Mouse (Mus musculus): Measurements from ENCODE around the gene Spata5. TPM values are rescaled to one million over a fixed set of nuclear protein-coding genes. Genes with fewer than 3 reads are reported as not detected.

Spata5 gene
- polyA plus RNA-seq, 1 experiment = 20.5 TPM

DNA sequence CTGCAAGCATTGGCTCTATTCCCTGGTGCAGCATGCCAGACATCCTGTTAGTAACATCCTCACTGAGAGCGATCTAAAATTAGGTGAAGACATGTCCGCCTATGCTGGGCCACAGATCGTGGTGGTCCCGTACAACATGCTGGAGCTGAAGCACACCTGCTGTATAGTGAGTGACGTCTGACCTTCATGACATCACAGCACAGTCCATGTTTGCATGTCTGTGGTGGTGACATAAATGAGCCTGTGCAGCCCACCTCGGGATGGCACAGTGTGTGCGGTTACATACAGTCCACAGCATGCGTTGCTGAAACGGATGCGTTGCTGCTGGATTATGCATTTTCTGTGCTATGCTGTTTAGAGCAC, 186.2 kb downstream of the Spata5 start:
- no peak for TF ChIP-seq GATA1 (IDR thresholded peaks at IDR 0.05; ENCODE audit: low read length)

DNA sequence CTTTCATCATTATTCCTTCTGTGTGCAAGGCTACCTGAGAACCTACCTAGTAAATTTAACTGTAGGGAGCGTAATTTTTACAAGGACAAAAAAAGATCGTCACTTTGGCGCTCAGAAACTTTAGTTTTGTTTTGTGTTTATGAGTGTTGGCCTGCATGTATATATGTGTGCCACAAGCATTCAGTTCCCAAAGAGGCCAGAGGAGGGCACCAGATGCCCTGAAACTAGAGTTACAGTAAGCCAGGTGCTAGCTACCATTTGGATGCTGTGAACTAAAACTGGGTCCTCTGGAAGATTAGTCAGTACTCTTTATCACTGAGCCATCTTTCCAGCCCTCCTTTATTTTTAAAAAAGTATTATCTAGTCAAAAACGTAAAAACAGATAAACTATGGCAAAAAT, 189.2 kb downstream of the Spata5 start:
- TF ChIP-seq GATA1 (IDR thresholded peaks at IDR 0.05; ENCODE audit: low read length) = no peak

DNA sequence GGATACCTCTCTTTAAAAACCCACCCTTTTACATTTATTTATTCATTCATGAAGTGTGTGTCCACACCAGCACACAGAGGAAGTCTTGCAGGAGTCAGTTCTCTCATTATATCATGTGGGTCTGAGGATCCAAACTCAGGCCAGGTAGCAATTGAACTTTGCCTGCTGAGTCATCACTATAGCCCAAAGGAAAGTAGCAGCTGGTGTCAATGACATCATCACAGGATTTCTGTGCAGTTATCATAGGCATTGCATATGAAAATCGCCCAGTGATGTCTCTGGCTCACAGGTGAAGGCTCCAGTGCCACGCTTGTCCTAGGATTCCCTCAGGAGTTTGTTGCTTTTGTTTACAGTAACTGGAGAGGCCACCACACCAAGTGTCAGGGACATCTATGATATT, 191.0 kb downstream of the Spata5 start:
- TF ChIP-seq GATA1 (IDR thresholded peaks at IDR 0.05; ENCODE audit: low read length) = no peak

DNA sequence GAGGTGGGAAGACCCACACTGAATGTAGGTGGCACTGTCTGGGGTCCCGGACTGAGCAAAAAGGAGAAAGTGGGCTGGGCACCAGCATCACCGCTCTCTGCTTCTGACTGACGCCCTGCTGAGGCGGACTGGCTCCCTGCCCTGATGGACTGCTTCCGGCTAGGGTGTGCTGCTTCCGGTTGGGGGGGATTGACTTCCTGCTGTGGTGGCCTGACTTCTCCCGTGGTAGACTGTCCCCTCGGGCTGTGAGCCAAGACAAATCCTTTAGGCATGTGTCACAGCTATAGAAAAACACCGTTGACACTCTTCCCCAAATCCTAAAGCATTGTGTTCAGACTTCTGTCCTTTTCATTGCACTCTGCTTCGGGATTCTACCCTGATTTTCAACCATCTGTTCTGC, 194.0 kb downstream of the Spata5 start:
- no peak for TF ChIP-seq GATA1 (IDR thresholded peaks at IDR 0.05; ENCODE audit: low read length)

DNA sequence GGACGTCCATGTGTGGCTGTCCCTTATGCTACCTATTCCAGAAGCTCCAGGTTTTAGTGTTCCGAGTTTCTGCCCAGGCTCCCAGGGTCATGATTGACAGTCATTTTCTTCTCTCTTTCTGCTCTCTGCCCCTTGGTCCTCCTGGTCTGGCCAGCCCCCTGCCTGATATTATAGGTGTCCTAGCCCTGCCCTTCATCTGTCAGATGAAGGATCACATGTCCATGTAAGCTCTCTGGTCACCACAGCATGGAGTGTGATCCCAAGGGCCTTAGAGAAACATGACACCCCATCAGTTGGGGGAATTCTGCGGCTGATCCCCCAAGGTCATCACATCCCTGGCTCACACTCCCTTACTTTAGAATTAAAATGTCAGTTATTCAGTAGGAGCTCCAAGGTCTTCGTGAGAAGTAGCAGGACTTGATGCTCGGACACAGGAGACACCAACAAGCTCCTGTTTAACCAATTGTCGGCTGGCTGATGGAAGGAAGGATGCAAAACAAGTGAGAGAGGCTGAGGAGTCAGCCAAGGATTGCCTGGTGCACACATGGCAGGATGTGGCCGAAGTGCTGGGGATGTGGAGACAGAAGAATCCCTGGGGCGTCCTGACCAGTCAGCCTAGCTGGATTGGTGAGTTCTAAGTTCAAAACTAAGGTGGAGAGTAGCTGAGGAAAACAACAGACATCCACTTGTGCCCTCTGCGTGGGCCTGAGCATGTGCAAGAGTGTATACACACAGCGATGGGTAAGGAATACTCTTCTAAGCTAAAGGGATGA, 195.4 kb downstream of the Spata5 start:
- TF ChIP-seq GATA1 (IDR thresholded peaks at IDR 0.05; ENCODE audit: low read length) = no peak

DNA sequence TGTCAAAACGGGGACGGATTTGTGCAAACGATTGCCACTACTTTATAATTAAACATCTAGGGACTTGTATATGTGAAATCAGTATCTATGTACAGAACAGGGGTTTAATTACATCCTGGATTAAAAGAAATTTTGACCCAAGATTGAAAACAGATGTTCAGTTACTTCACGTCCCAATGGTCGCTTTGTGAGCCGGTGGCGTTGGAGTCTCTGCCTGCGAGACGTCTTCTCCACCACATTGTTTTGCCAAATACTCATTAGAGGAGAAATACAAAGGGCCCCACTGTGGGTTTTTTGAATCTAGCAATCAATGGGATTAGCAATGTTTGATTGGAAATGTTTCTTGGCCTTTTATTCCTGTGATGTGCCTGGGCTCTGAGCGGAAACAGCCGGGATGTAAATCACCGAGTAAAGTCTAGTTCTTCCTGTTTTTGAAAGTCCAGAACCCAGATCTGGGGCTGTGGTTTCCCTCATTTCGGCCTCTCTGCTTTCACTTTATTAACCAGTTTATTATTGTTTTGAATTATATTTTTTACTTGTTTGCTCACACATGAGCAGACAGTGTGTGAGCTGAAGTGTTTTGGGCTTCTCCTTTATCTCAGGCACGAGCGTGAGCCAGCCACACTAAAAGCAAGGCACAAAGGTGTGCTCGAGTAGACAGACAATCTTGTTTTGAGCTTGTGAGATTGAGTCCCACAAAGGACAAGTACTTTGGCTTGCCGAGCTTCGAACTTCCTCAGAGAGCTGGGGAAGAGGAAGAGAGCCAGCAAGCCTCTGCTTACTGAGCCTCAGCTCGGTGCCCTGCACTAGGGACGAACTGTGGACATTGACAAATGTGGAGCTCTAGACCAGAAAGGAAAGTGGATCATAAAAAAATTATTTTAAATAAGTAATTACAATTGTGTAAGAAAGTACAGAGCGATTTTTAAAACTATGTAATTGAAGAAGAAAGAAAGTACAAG, 197.2 kb downstream of the Spata5 start:
- TF ChIP-seq GATA1 (IDR thresholded peaks at IDR 0.05; ENCODE audit: low read length) = no peak

Other genes with a start within 250 kb of the Spata5 start
- not detected in 2 replicates for gene Il21, start 187.3 kb upstream of the Spata5 start, polyA plus RNA-seq (2012)
- 0.16 and 0.30 TPM in 2 replicates for gene Bbs12, start 107.3 kb upstream of the Spata5 start, polyA plus RNA-seq (2012)
- gene Cetn4, start 107.2 kb upstream of the Spata5 start, polyA plus RNA-seq (2012) = 6.2 and 9.1 TPM in 2 replicates
- gene Fgf2, start 71.5 kb upstream of the Spata5 start, polyA plus RNA-seq (2012) = 0.10 and 0.35 TPM in 2 replicates
- 19.5 and 19.6 TPM in 2 replicates for gene Nudt6, start 315 bp downstream of the Spata5 start, polyA plus RNA-seq (2012)
- gene Spry1, start 220.1 kb downstream of the Spata5 start, polyA plus RNA-seq (2012) = 4.9 and 6.4 TPM in 2 replicates